Mouse (Mus musculus) midbrain, embryonic 11.5 days (tissue): Measurements from ENCODE around the gene Fbxo27. TPM values are rescaled to one million over a fixed set of nuclear protein-coding genes. Genes with fewer than 3 reads are reported as not detected.

ENCODE experiments used
- polyA plus RNA-seq: library from polyadenylated mRNA; unstranded; fragments of >200 nt; fragmentation: Nextera tagmentation; extraction: Ambion mirVana; gene quantifications from 2 replicates; pipeline ENCODE4 v1.2.1, GENCODE M21; 2014

Gene Fbxo27
- polyA plus RNA-seq, 1 experiment from 2014 or later: 3.8 TPM

Other genes with a start within 250 kb of the Fbxo27 start
- gene Lrfn1, start 240.9 kb upstream of the Fbxo27 start, polyA plus RNA-seq: 4.5 and 5.0 TPM in 2 replicates
- not detected in 2 replicates for gene Ifnl2, start 182.4 kb upstream of the Fbxo27 start, polyA plus RNA-seq
- not detected in 2 replicates for gene Ifnl3, start 170.0 kb upstream of the Fbxo27 start, polyA plus RNA-seq
- gene Sycn, start 152.0 kb upstream of the Fbxo27 start, polyA plus RNA-seq: not detected in 2 replicates
- gene Nccrp1, start 145.6 kb upstream of the Fbxo27 start, polyA plus RNA-seq: not detected in 2 replicates
- gene Samd4b, start 94.7 kb upstream of the Fbxo27 start, polyA plus RNA-seq: 23.8 and 27.8 TPM in 2 replicates
- gene Pak4, start 94.7 kb upstream of the Fbxo27 start, polyA plus RNA-seq: 29.6 and 32.5 TPM in 2 replicates
- gene Acp7, start 61.5 kb upstream of the Fbxo27 start, polyA plus RNA-seq: not detected in 2 replicates
- 5.8 and 6.0 TPM in 2 replicates for gene Fbxo17, start 24.0 kb downstream of the Fbxo27 start, polyA plus RNA-seq
- 127 and 135 TPM in 2 replicates for gene Mrps12, start 49.0 kb downstream of the Fbxo27 start, polyA plus RNA-seq
- 25.9 and 27.7 TPM in 2 replicates for gene Sars2, start 49.1 kb downstream of the Fbxo27 start, polyA plus RNA-seq
- not detected in 2 replicates for gene Ccer2, start 63.3 kb downstream of the Fbxo27 start, polyA plus RNA-seq
- gene Sirt2, start 73.9 kb downstream of the Fbxo27 start, polyA plus RNA-seq: 66.2 and 76.5 TPM in 2 replicates
- 39.0 and 43.9 TPM in 2 replicates for gene Nfkbib, start 74.7 kb downstream of the Fbxo27 start, polyA plus RNA-seq
- gene Rinl, start 96.1 kb downstream of the Fbxo27 start, polyA plus RNA-seq: 1.9 and 2.5 TPM in 2 replicates
- 331 and 342 TPM in 2 replicates for gene Hnrnpl, start 115.7 kb downstream of the Fbxo27 start, polyA plus RNA-seq
- 80.5 and 81.7 TPM in 2 replicates for gene Ech1, start 132.4 kb downstream of the Fbxo27 start, polyA plus RNA-seq
- 1.3 and 1.7 TPM in 2 replicates for gene Lgals4, start 141.0 kb downstream of the Fbxo27 start, polyA plus RNA-seq
- gene Lgals7, start 171.0 kb downstream of the Fbxo27 start, polyA plus RNA-seq: 0.97 and 1.4 TPM in 2 replicates
- gene Capn12, start 188.6 kb downstream of the Fbxo27 start, polyA plus RNA-seq: 0.17 and 0.42 TPM in 2 replicates